Mouse (Mus musculus): ENCODE measurements around the gene Hephl1.

GRCm38 (mm10) chr9:15140546-15140945 is 28.6 kb upstream of the Hephl1 start:
- TF ChIP-seq CTCF (IDR thresholded peaks at IDR 0.05; ENCODE audit: extremely low read depth, insufficient read depth, insufficient read length, insufficient replicate concordance), result no peak
- TF ChIP-seq POLR2A (IDR thresholded peaks at IDR 0.05; ENCODE audit: low read depth, low read length), result no peak
